Mouse (Mus musculus): Measurements from ENCODE around the gene Eef1b2. TPM values are rescaled to one million over a fixed set of nuclear protein-coding genes. Genes with fewer than 3 reads are reported as not detected.

The Eef1b2 gene
- 1,925 TPM for total RNA-seq (2023)

GRCm38 (mm10) chr1:63176604-63177421, at the start of gene Eef1b2, which contains the start of gene Ndufs1:
Gene Eef1b2, plus strand, starts transcription at chr1:63176825.
Gene Ndufs1, minus strand, starts transcription at chr1:63176833.

GRCm38 (mm10) chr1:63214271-63214558, 37.6 kb downstream of the Eef1b2 start, which contains the start of gene Gpr1:
Gene Gpr1, minus strand, starts transcription at chr1:63214543.

Other genes starting within 250 kb of the Eef1b2 start
- gene Ino80d, start 62.2 kb upstream of the Eef1b2 start, total RNA-seq (2023) = 70.4 TPM
- gene Ndufs1, start within 50 bp of the Eef1b2 start, total RNA-seq (2023) = 73.3 TPM
- not detected for gene Gpr1, start 37.7 kb downstream of the Eef1b2 start, total RNA-seq (2023)
- not detected for gene Zdbf2, start 96.4 kb downstream of the Eef1b2 start, total RNA-seq (2023)